Mouse (Mus musculus) heart, embryonic 15.5 days (tissue): Measurements from ENCODE around the gene Ndfip2. TPM values are rescaled to one million over a fixed set of nuclear protein-coding genes. Genes with fewer than 3 reads are reported as not detected.

ENCODE experiments used
- ATAC-seq: fragments of 200-750 bp; cut with Nextera tagmentation; replicated peaks from 2 replicates; pipeline ENCODE4 v1.8.0; 2017; ENCODE audit warnings: low read depth, moderate TSS enrichment; ENCODE audit not compliant: insufficient number of reproducible peaks, insufficient read depth, low FRiP score
- H3K27ac ChIP-seq: fragments of 300-500 bp; sonication (generic); 2 replicates; pipeline ENCODE4 v1.5.1; 2015; ENCODE audit warnings: mild to moderate bottlenecking, inconsistent platforms
- H3K27me3 ChIP-seq: fragments of 300-500 bp; sonication (generic); 2 replicates; pipeline ENCODE4 v1.6.1; 2015; ENCODE audit warnings: inconsistent platforms
- H3K36me3 ChIP-seq: fragments of 300-500 bp; sonication (generic); 2 replicates; pipeline ENCODE4 v1.6.1; 2015; ENCODE audit warnings: mild to moderate bottlenecking, inconsistent platforms
- H3K4me1 ChIP-seq: fragments of 300-500 bp; sonication (generic); replicated peaks from 2 replicates; pipeline ENCODE4 v1.6.1; 2015; ENCODE audit warnings: inconsistent platforms
- H3K4me2 ChIP-seq: fragments of 300-500 bp; sonication (generic); 2 replicates; pipeline ENCODE4 v1.6.1; 2015; ENCODE audit warnings: inconsistent platforms, mild to moderate bottlenecking, moderate library complexity
- H3K4me3 ChIP-seq: fragments of 300-500 bp; sonication (generic); 2 replicates; pipeline ENCODE4 v1.5.1; 2015; ENCODE audit warnings: mild to moderate bottlenecking, inconsistent platforms
- H3K9ac ChIP-seq: fragments of 300-500 bp; sonication (generic); 2 replicates; pipeline ENCODE4 v1.6.1; 2015; ENCODE audit warnings: mild to moderate bottlenecking, inconsistent platforms
- H3K9me3 ChIP-seq: fragments of 300-500 bp; sonication (generic); replicated peaks from 2 replicates; pipeline ENCODE4 v1.6.1; 2016; ENCODE audit warnings: inconsistent platforms
- WGBS: fragments of 180-500 bp; shearing (Covaris S2); methylation state at CpG from one replicate; pipeline ENCODE4 v1.1.7; 2015; ENCODE audit warnings: mixed read lengths; 5-methylcytosine and 5-hydroxymethylcytosine counted together
- polyA plus RNA-seq: library from polyadenylated mRNA; unstranded; fragments of >200 nt; fragmentation: Nextera tagmentation; extraction: Ambion mirVana; gene quantifications from 2 replicates; pipeline ENCODE4 v1.2.1, GENCODE M21; 2015

Ndfip2 gene
- polyA plus RNA-seq, 1 experiment from 2014 or later = 45.3 TPM

- Histone ChIP-seq H3K4me3 (no peak overlapping the region), H3K9ac (no peak overlapping the region), H3K9me3 (no peaks in the 10 kb centered on the region), H3K4me2 (no peak overlapping the region), H3K27me3 (no peaks in the 10 kb centered on the region), H3K36me3 (peaks cover 11% of the 10 kb centered on the region; the same call in 1 of the 2 replicates), H3K27ac (no peak overlapping the region), H3K4me1 (no peaks in the 10 kb centered on the region)
- no peak for ATAC-seq
- 93% methylated on average over 2 of the region's 2 CpGs for WGBS
These were observed 29.6 kb downstream of the Ndfip2 start for GRCm38 (mm10) chr14:105287972-105288371.

GRCm38 (mm10) chr14:105288529-105288928, 30.2 kb downstream of the Ndfip2 start:
- Histone ChIP-seq H3K4me3 (no peak overlapping the region), H3K9ac (no peak overlapping the region), H3K36me3 (peaks cover 11% of the 10 kb centered on the region; the same call in 1 of the 2 replicates), H3K4me2 (no peak overlapping the region), H3K9me3 (no peaks in the 10 kb centered on the region), H3K27ac (no peak overlapping the region), H3K4me1 (no peaks in the 10 kb centered on the region), H3K27me3 (no peaks in the 10 kb centered on the region)
- ATAC-seq = no peak
- 84% methylated on average over 4 of the region's 4 CpGs for WGBS

- Histone ChIP-seq H3K27ac (no peak overlapping the region), H3K36me3 (peaks cover 13% of the 10 kb centered on the region; the same call in 1 of the 2 replicates), H3K9me3 (no peaks in the 10 kb centered on the region), H3K27me3 (no peaks in the 10 kb centered on the region), H3K4me1 (no peaks in the 10 kb centered on the region), H3K4me2 (no peak overlapping the region), H3K4me3 (no peak overlapping the region), H3K9ac (no peak overlapping the region)
- WGBS = 86% methylated on average over 9 of the region's 9 CpGs
- no peak for ATAC-seq
These were observed 33.8 kb downstream of the Ndfip2 start for GRCm38 (mm10) chr14:105292139-105292538.

- H3K9ac ChIP-seq = no peak overlapping the region
- ATAC-seq = no peak
These were observed 35.4 kb downstream of the Ndfip2 start for GRCm38 (mm10) chr14:105293777-105294176.

GRCm38 (mm10) chr14:105295820-105296582, 37.6 kb downstream of the Ndfip2 start:
- H3K9me3 ChIP-seq = no peaks in the 10 kb centered on the region
- no peak overlapping the region for H3K27ac ChIP-seq
- no peak for ATAC-seq
- no peak overlapping the region for H3K4me3 ChIP-seq
- H3K36me3 ChIP-seq = peaks cover 19% of the 10 kb centered on the region
- no peaks in the 10 kb centered on the region for H3K27me3 ChIP-seq
- no peak overlapping the region for H3K9ac ChIP-seq
- H3K4me1 ChIP-seq = no peaks in the 10 kb centered on the region
- no peak overlapping the region for H3K4me2 ChIP-seq
- WGBS = 47% methylated on average over 6 of the region's 6 CpGs

More at GRCm38 (mm10) chr14:105293777-105294176, 35.4 kb downstream of the Ndfip2 start:
- no peak overlapping the region for H3K27ac ChIP-seq
- WGBS = 89% methylated on average over 3 of the region's 3 CpGs
- H3K4me2 ChIP-seq = no peak overlapping the region
- peaks cover 19% of the 10 kb centered on the region for H3K36me3 ChIP-seq
- H3K4me1 ChIP-seq = no peaks in the 10 kb centered on the region
- H3K9me3 ChIP-seq = no peaks in the 10 kb centered on the region
- H3K27me3 ChIP-seq = no peaks in the 10 kb centered on the region
- H3K4me3 ChIP-seq = no peak overlapping the region

GRCm38 (mm10) chr14:105299744-105300255, 41.4 kb downstream of the Ndfip2 start:
- Histone ChIP-seq H3K4me3 (no peak overlapping the region), H3K9ac (no peak overlapping the region), H3K9me3 (no peaks in the 10 kb centered on the region), H3K27me3 (no peaks in the 10 kb centered on the region), H3K27ac (no peak overlapping the region), H3K36me3 (peaks cover 11% of the 10 kb centered on the region), H3K4me1 (no peaks in the 10 kb centered on the region), H3K4me2 (no peak overlapping the region)
- no peak for ATAC-seq
- 49% methylated on average over 5 of the region's 5 CpGs for WGBS

GRCm38 (mm10) chr14:105300551-105300950, 42.2 kb downstream of the Ndfip2 start:
- no peak overlapping the region for H3K27ac ChIP-seq
- WGBS = 73% methylated on average over 10 of the region's 10 CpGs
- H3K4me1 ChIP-seq = no peaks in the 10 kb centered on the region
- no peak overlapping the region for H3K9ac ChIP-seq
- H3K27me3 ChIP-seq = no peaks in the 10 kb centered on the region
- H3K4me3 ChIP-seq = no peak overlapping the region
- H3K36me3 ChIP-seq = peaks cover 11% of the 10 kb centered on the region
- no peak overlapping the region for H3K4me2 ChIP-seq
- H3K9me3 ChIP-seq = no peaks in the 10 kb centered on the region
- ATAC-seq = no peak

GRCm38 (mm10) chr14:105302708-105303107, 44.3 kb downstream of the Ndfip2 start:
- Histone ChIP-seq H3K9me3 (no peaks in the 10 kb centered on the region), H3K4me1 (no peaks in the 10 kb centered on the region), H3K36me3 (peaks cover 3% of the 10 kb centered on the region), H3K27ac (no peak overlapping the region), H3K4me2 (no peak overlapping the region), H3K9ac (no peak overlapping the region), H3K27me3 (no peaks in the 10 kb centered on the region), H3K4me3 (no peak overlapping the region)
- ATAC-seq = no peak
- WGBS = 72% methylated on average over 4 of the region's 4 CpGs

- 66% methylated on average over 4 of the region's 4 CpGs for WGBS
- no peak overlapping the region for H3K4me2 ChIP-seq
- no peaks in the 10 kb centered on the region for H3K27me3 ChIP-seq
- ATAC-seq = no peak
- H3K27ac ChIP-seq = no peak overlapping the region
- H3K9ac ChIP-seq = no peak overlapping the region
- no peaks in the 10 kb centered on the region for H3K4me1 ChIP-seq
- H3K36me3 ChIP-seq = 0 out of 2 replicates have a peak, but pooled peaks cover 6% of the 10 kb centered on the region
- H3K4me3 ChIP-seq = no peak overlapping the region
- H3K9me3 ChIP-seq = no peaks in the 10 kb centered on the region
These were observed 49.3 kb downstream of the Ndfip2 start for GRCm38 (mm10) chr14:105307716-105308115.

- Histone ChIP-seq H3K9ac (no peak overlapping the region), H3K4me2 (no peak overlapping the region), H3K36me3 (0 out of 2 replicates have a peak, but pooled peaks cover 6% of the 10 kb centered on the region), H3K27ac (no peak overlapping the region), H3K9me3 (no peaks in the 10 kb centered on the region), H3K4me1 (peaks cover 5% of the 10 kb centered on the region), H3K27me3 (no peaks in the 10 kb centered on the region), H3K4me3 (no peak overlapping the region)
- WGBS = 85% methylated on average over 4 of the region's 4 CpGs
- no peak for ATAC-seq
These were observed 54.0 kb downstream of the Ndfip2 start for GRCm38 (mm10) chr14:105312366-105312765.

- H3K4me3 ChIP-seq = no peak overlapping the region
- no peak overlapping the region for H3K4me2 ChIP-seq
- 0 out of 2 replicates have a peak, but pooled peaks cover 6% of the 10 kb centered on the region for H3K36me3 ChIP-seq
- H3K27me3 ChIP-seq = no peaks in the 10 kb centered on the region
- peaks cover 5% of the 10 kb centered on the region for H3K4me1 ChIP-seq
- no peaks in the 10 kb centered on the region for H3K9me3 ChIP-seq
- H3K9ac ChIP-seq = no peak overlapping the region
- no peak overlapping the region for H3K27ac ChIP-seq
- ATAC-seq = no peak
- 85% methylated on average over 2 of the region's 2 CpGs for WGBS
These were observed 54.6 kb downstream of the Ndfip2 start for GRCm38 (mm10) chr14:105312944-105313343.
